Mouse (Mus musculus) layer of hippocampus, adult 2 months (tissue): Measurements from ENCODE around the gene Ppp1r3e. TPM values are rescaled to one million over a fixed set of nuclear protein-coding genes. Genes with fewer than 3 reads are reported as not detected.

Experiments used
- DNase-seq, 2 experiments: peaks; one replicate each; pipeline ENCODE4 v3.0.0; 2022; ENCODE audit warnings: low spot score in 2 of 2
- H3K27ac ChIP-seq: fragments of 200-600 bp; 2 replicates; pipeline ENCODE4 v1.8.1; 2022
- H3K4me3 ChIP-seq: fragments of 200-600 bp; 2 replicates; pipeline ENCODE4 v1.8.1; 2022; ENCODE audit warnings: mild to moderate bottlenecking
- CTCF ChIP-seq: fragments of 200-600 bp; conservative IDR thresholded peaks from 2 replicates; pipeline ENCODE4 v1.8.1; 2022; ENCODE audit warnings: antibody characterized with exemption, mild to moderate bottlenecking, moderate library complexity
- long read RNA-seq, 2 experiments: library from polyadenylated mRNA; stranded (forward); transcript quantifications; one replicate each; pipeline ENCODE4 v2.0.0; 2021; ENCODE audit warnings: borderline mapping rate in 2 of 2
- total RNA-seq, 2 experiments: library from RNA; stranded (reverse); gene quantifications; 2 replicates each; pipeline ENCODE4 v1.2.3; 2021

The Ppp1r3e gene
- 10 to 100 TPM; 22.1 to 24.3 TPM for total RNA-seq
- long read RNA-seq, experiment 1, partial matches to known transcripts: 0 of 5 reads
- long read RNA-seq, experiment 1, other reads (novel, unspliced or antisense): 0 of 5 reads
- long read RNA-seq, experiment 2, partial matches to known transcripts: 0 of 6 reads
- long read RNA-seq, experiment 2, other reads (novel, unspliced or antisense): 0 of 6 reads

- Histone ChIP-seq H3K4me3 (peak within 1 kb of the TSS; percentile 94), H3K27ac (peak within 1 kb of the TSS; percentile 97)
- no peak for TF ChIP-seq CTCF
- peak; percentile 47 to 52 for DNase-seq
Measured at GRCm38 (mm10) chr14:54877048-54877715, at the start of gene Ppp1r3e. TSS of gene Ppp1r3e (minus strand) at chr14:54877550.

DNA sequence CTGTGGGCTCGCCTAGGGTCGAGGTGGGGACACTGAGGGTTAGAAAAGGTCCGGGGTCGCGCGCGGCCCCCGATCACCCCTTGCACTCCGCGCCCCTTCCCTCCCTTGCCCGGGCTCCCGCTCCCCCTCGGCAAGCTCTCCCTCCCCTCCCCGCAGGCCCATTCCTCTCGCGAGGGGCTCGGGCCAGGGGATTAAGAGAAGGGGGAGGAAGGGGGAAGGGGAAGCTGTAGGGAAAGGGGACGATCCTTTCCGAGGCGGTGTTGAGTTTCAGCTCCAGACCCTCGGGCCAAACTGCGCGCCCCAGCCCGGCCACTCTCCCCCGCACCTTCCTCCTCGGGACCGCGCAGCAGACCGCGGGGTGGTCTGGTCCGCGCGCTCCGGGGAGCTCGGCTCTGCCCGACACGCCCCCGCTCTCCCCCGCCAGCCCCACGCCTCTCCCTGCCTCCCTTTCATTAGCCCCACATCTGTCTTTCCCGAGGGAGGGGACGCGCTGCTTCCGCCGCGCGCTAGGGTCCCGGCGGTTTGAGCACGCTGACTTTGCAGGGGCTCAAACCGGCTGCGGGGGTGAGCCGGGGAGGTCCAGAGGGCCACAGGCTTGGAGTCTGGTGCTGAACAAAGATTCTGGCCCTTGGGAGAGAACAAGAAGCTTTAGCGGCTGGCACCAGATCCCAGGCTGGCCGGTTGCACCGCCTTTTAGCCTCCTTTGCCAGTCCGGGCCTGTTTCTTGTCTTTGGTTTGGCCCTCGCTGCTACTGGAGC is 49.2 kb upstream of the Ppp1r3e start:
- peak overlapping the region; percentile 61 for H3K4me3 ChIP-seq
- peak overlapping the region; percentile 93 for H3K27ac ChIP-seq
- DNase-seq: peak in 1 of 2 experiments; percentile 45
- TF ChIP-seq CTCF: no peak

- peak in 1 of 2 experiments; percentile 42 for DNase-seq
- TF ChIP-seq CTCF: no peak
- peak within 1 kb of the TSS; percentile 93 for H3K27ac ChIP-seq
- H3K4me3 ChIP-seq: peak within 1 kb of the TSS; percentile 61
Measured at GRCm38 (mm10) chr14:54925349-54926342, 48.3 kb upstream of the Ppp1r3e start, which contains the start of gene Efs. TSS of gene Efs (minus strand) at chr14:54926126.

- peak overlapping the region; percentile 93 for H3K27ac ChIP-seq
- peak overlapping the region; percentile 61; the same call in 1 of the 2 replicates for H3K4me3 ChIP-seq
- DNase-seq: no peak
- TF ChIP-seq CTCF: no peak
Measured at GRCm38 (mm10) chr14:54924641-54925348, 47.4 kb upstream of the Ppp1r3e start.

- Histone ChIP-seq H3K4me3 (no peak overlapping the region), H3K27ac (no peak overlapping the region)
- no peak for TF ChIP-seq CTCF
- no peak for DNase-seq
Measured at GRCm38 (mm10) chr14:54920076-54920685, 42.8 kb upstream of the Ppp1r3e start.

- TF ChIP-seq CTCF: no peak
- Histone ChIP-seq H3K4me3 (peak overlapping the region; percentile 99), H3K27ac (peak overlapping the region; percentile 100)
- DNase-seq: no peak
Measured at GRCm38 (mm10) chr14:54913343-54913742, 36.0 kb upstream of the Ppp1r3e start.

DNA sequence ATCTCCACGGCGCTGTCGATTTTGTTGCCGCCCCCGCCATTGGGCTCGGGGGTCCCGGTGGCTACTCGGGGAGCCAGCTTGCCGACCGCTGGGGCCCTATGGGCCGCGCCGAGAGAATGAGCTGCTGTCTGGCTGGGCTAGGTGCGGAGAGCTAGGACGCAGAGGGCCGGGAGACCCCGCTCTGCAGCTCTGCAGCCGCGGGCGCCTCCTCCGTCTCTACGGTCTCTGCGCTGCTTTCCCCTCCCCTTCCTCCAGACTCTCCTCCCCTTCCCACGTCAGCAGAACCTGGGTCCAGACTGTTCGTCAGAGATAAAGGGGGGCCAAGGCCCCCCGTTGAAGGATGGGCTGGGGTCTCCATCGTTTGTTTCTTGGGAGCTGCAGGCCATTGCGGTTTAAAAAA is 35.5 kb upstream of the Ppp1r3e start, which contains the start of gene Slc22a17:
Gene Slc22a17, minus strand, starts transcription at position 247 of the 400 bp plus-strand sequence.
- no peak; the same call in 1 of the 2 replicates for TF ChIP-seq CTCF
- Histone ChIP-seq H3K4me3 (peak within 1 kb of the TSS; percentile 99), H3K27ac (peak within 1 kb of the TSS; percentile 100)
- DNase-seq: peak; percentile 84 to 86

- H3K4me3 ChIP-seq: peak overlapping the region; percentile 99
- peak overlapping the region; percentile 100 for H3K27ac ChIP-seq
- TF ChIP-seq CTCF: no peak
- no peak for DNase-seq
Measured at GRCm38 (mm10) chr14:54912109-54912850, 34.9 kb upstream of the Ppp1r3e start.

- no peak for DNase-seq
- H3K4me3 ChIP-seq: no peak overlapping the region
- H3K27ac ChIP-seq: peak overlapping the region; percentile 36; the same call in 1 of the 2 replicates
- no peak for TF ChIP-seq CTCF
Measured at GRCm38 (mm10) chr14:54908682-54909081, 31.3 kb upstream of the Ppp1r3e start.

DNA sequence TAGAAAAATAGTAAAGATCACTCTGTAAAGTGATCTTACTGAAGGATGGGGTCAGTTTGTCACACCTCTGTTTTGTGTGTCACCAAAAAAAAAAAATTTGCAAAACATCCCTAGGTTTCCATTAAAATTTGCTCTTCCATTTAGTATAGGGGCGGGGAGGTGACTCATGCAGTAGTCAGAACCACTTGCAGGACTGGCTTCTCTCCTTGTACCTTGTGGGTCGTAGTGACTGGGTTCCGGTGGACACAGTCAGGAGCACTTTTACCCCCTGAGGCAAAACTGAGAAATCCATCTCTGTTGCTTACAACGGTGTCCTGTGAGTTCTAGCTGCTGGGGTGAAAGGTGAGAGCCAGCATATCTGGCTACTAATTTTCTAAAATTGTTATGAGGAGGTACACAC is 26.3 kb upstream of the Ppp1r3e start:
- no peak for TF ChIP-seq CTCF
- no peak overlapping the region for H3K27ac ChIP-seq

GRCm38 (mm10) chr14:54900383-54900782 is 23.0 kb upstream of the Ppp1r3e start:
- peak; percentile 83 to 87 for DNase-seq
- Histone ChIP-seq H3K4me3 (no peak overlapping the region), H3K27ac (peak overlapping the region; percentile 61)
- peak; percentile 95 for TF ChIP-seq CTCF

More for the DNA sequence above, 26.3 kb upstream of the Ppp1r3e start:
- no peak for DNase-seq
- no peak overlapping the region for H3K4me3 ChIP-seq
